Mouse (Mus musculus) CH12.LX (cell line): ENCODE data around the gene Gemin6. TPM values are rescaled to one million over a fixed set of nuclear protein-coding genes. Genes with fewer than 3 reads are reported as not detected.
A peak's percentile ranks its signal among the peaks of the same experiment; 100 is the strongest.
"Not testable (repeated sequence)": the region's sequence is repeated elsewhere in the genome, so short reads cannot be mapped to it uniquely, and the experiment has no call there.

Experiments
- DNase-seq: peaks from one replicate; pipeline ENCODE4 v3.0.0-alpha.2; 2013; ENCODE audit errors: extremely low read depth
- H3K27ac ChIP-seq: 2 replicates; pipeline ENCODE4 v1.5.1; 2012; ENCODE audit warnings: low read depth, mild to moderate bottlenecking, control low read depth, moderate library complexity; ENCODE audit not compliant: insufficient read depth
- H3K27me3 ChIP-seq: replicated peaks from 2 replicates; pipeline ENCODE3; 2012; ENCODE audit warnings: inconsistent platforms
- H3K36me3 ChIP-seq, 2 experiments: replicated peaks in 1 of 2; 2 replicates each; pipeline versions ENCODE3 to v1.6.1; 2012; ENCODE audit warnings: inconsistent platforms in 1 of 2, low read length in 1 of 2, mild to moderate bottlenecking in 1 of 2, mixed read lengths in 1 of 2, moderate library complexity in 1 of 2; ENCODE audit not compliant: control insufficient read depth in 1 of 2, insufficient read depth in 1 of 2
- H3K4me1 ChIP-seq, 2 experiments: 2 replicates each; pipeline ENCODE4 v1.6.1; 2012; ENCODE audit warnings: inconsistent platforms in 1 of 2, moderate library complexity in 1 of 2; ENCODE audit not compliant: insufficient read depth in 2 of 2, control insufficient read depth in 1 of 2
- H3K4me2 ChIP-seq: 2 replicates; pipeline ENCODE4 v1.6.1; 2012; ENCODE audit warnings: low read depth, mild to moderate bottlenecking, control low read depth; ENCODE audit not compliant: poor library complexity, insufficient read depth, severe bottlenecking
- H3K4me3 ChIP-seq, 3 experiments: fragments of 150-350 bp in 1 of 3; sonication (generic) in 1 of 3; replicated peaks in 1 of 3; 2 replicates each; pipeline versions ENCODE3 to v1.5.1; 2011 to 2012; ENCODE audit warnings: low read depth in 2 of 3, low read length in 2 of 3, mild to moderate bottlenecking in 2 of 3, moderate library complexity in 2 of 3, control low read depth in 1 of 3, improper control_type of control experiment in 1 of 3, inconsistent platforms in 1 of 3, mixed read lengths in 1 of 3; ENCODE audit not compliant: poor library complexity in 1 of 3
- H3K79me2 ChIP-seq: replicated peaks from 2 replicates; pipeline ENCODE4 v1.6.1; 2012; ENCODE audit warnings: mild to moderate bottlenecking, moderate library complexity; ENCODE audit not compliant: control insufficient read depth, poor library complexity, insufficient read depth, severe bottlenecking; ENCODE audit errors: extremely low read depth
- H3K9ac ChIP-seq: 2 replicates; pipeline ENCODE4 v1.6.1; 2012; ENCODE audit warnings: low read depth, mild to moderate bottlenecking, control low read depth, moderate library complexity; ENCODE audit not compliant: insufficient read depth
- H3K9me3 ChIP-seq: replicated peaks from 2 replicates; pipeline ENCODE3; 2012; ENCODE audit warnings: low read length, inconsistent platforms, mixed read lengths
- CHD1 ChIP-seq: IDR thresholded peaks from 2 replicates; pipeline ENCODE4 v1.6.1; 2012; ENCODE audit warnings: low read depth, low read length, improper control_type of control experiment, inconsistent platforms
- EP300 ChIP-seq: IDR thresholded peaks from 2 replicates; pipeline ENCODE4 v1.6.1; 2011; ENCODE audit warnings: low read length, improper control_type of control experiment
- HCFC1 ChIP-seq: IDR thresholded peaks from 2 replicates; pipeline ENCODE4 v1.6.1; 2012; ENCODE audit warnings: low read depth, mild to moderate bottlenecking, inconsistent platforms, low read length, improper control_type of control experiment
- IRF4 ChIP-seq: IDR thresholded peaks from 2 replicates; pipeline ENCODE4 v1.6.1; 2014; ENCODE audit warnings: low read depth, mild to moderate bottlenecking, inconsistent platforms, low read length, improper control_type of control experiment
- JUN ChIP-seq: IDR thresholded peaks from 2 replicates; pipeline ENCODE4 v1.6.1; 2011; ENCODE audit warnings: low read depth, mild to moderate bottlenecking, low read length, improper control_type of control experiment, moderate library complexity; ENCODE audit not compliant: insufficient read depth
- KAT2A ChIP-seq: IDR thresholded peaks from 2 replicates; pipeline ENCODE4 v1.6.1; 2012; ENCODE audit warnings: low read length, improper control_type of control experiment, inconsistent platforms; ENCODE audit not compliant: insufficient replicate concordance
- MAFK ChIP-seq: IDR thresholded peaks from 2 replicates; pipeline ENCODE4 v1.6.1; 2011; ENCODE audit warnings: low read length, improper control_type of control experiment; ENCODE audit not compliant: insufficient replicate concordance
- MAX ChIP-seq: IDR thresholded peaks from 2 replicates; pipeline ENCODE4 v1.6.1; 2011; ENCODE audit warnings: low read length, improper control_type of control experiment
- PAX5 ChIP-seq: IDR thresholded peaks from 2 replicates; pipeline ENCODE4 v1.6.1; 2012; ENCODE audit warnings: low read length, inconsistent platforms, mixed read lengths
- RAD21 ChIP-seq: IDR thresholded peaks from 2 replicates; pipeline ENCODE4 v1.6.1; 2011; ENCODE audit warnings: low read depth, mild to moderate bottlenecking, low read length, improper control_type of control experiment, moderate library complexity
- TBP ChIP-seq: conservative IDR thresholded peaks from 2 replicates; pipeline ENCODE4 v1.6.1; 2011; ENCODE audit warnings: low read depth, low read length, improper control_type of control experiment
- ZMIZ1 ChIP-seq: IDR thresholded peaks from 2 replicates; pipeline ENCODE4 v1.6.1; 2012; ENCODE audit warnings: low read depth, mild to moderate bottlenecking, inconsistent platforms, low read length, improper control_type of control experiment
- ZNF384 ChIP-seq: IDR thresholded peaks from 2 replicates; pipeline ENCODE4 v1.6.1; 2012; ENCODE audit warnings: low read depth, low read length, improper control_type of control experiment, inconsistent platforms
- dilution Hi-C: fragments of 300-500 bp; cut with MboI; formaldehyde crosslinking; loops from 2 replicates; pipeline ENCODE4 v1.14.3; 2020; ENCODE audit warnings: low sequenced_read_pairs; ENCODE audit not compliant: extremely low pct_unique_long_range_greater_than_20kb, extremely low pct_ligation_motif_present
- in situ Hi-C: fragments of 300-500 bp; cut with MboI; formaldehyde crosslinking; loops from 3 replicates; pipeline ENCODE4 v1.14.3; 2019; ENCODE audit warnings: low sequenced_read_pairs, low pct_ligation_motif_present, low pct_unique_long_range_greater_than_20kb, mixed read lengths
- polyA plus RNA-seq: library from polyadenylated mRNA; unstranded; fragments of >175 nt; gene quantifications from 2 replicates; pipeline ENCODE4 v1.2.1, GENCODE M21; 2012; ENCODE audit warnings: low read depth; ENCODE audit not compliant: insufficient read length
- total RNA-seq, 2 experiments: library from RNA; depleted of rRNA; stranded (reverse); fragments of 300-350 nt in 1 of 2; fragments of >200 nt in 1 of 2; gene quantifications; 2 replicates each; pipeline ENCODE4 v1.2.3; 2012 to 2014

The Gemin6 gene
- total and polyA plus RNA-seq, 3 experiments, result 65.6 to 120 (median 66.0) TPM

DNA sequence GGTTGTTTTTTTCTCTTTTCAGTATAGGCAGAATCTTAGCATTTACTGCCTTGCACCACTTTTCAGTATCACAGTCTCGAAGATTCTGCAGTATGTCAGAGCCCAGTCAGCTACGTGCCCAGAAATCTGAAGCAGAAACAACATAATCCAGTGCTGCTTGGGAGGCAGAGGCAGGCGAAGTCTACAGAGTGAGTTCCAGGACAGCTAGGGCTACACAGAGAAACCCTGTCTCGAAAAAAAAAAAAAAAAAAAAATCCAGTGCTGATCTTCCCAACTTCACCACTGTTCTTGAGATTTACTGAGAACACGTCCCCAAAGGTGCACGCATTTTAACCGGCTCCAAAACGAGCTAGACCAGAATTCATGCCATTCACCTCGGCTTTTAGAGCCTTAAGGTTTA is 412 bp upstream of the Gemin6 start:
- TF ChIP-seq KAT2A (no peak), ZNF384 (0 out of 2 replicates have a peak, but pooled peaks have one; percentile 3)
- TF ChIP-seq, all 38 proteins: peak for 1

DNA sequence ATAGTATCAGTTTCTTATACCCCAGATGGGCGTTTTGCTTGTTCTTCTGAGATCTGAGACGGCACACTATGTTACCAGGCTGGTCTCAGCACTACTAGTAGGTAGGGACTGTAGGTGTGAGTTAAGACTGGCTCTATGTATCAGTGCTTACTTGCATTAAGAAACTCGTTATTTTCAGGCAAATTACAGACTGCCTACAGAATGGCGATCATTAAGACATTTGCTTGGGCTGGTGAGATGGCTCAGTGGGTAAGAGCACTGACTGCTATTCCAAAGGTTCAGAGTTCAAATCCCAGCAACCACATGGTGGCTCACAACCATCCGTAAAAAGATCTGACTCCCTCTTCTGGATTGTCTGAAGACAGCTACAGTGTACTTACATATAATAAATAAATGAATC is 901 bp downstream of the Gemin6 start:
- H3K9me3 ChIP-seq, in situ Hi-C loops, dilution Hi-C loops, H3K27ac ChIP-seq, H3K27me3 ChIP-seq: not testable (repeated sequence)
- H3K4me1 ChIP-seq, result peaks cover 5 to 49% of the 10 kb centered on the region in 2 experiments; a peak in 3 of 4 replicates
- TF ChIP-seq TBP, result peak; percentile 96
- peak overlapping the region; percentile 94 for H3K4me2 ChIP-seq
- H3K9ac ChIP-seq, result peak overlapping the region; percentile 99
- peaks cover 12% of the 10 kb centered on the region for H3K79me2 ChIP-seq
- H3K4me3 ChIP-seq, result peak overlapping the region; percentile 63 to 86 (median 64)
- peak; percentile 48 for DNase-seq
- H3K36me3 ChIP-seq, result peaks cover 9 to 21% of the 10 kb centered on the region in 2 experiments

More for the DNA sequence above, 412 bp upstream of the Gemin6 start:
- Histone ChIP-seq H3K79me2 (peaks cover 12% of the 10 kb centered on the region), H3K4me3 (peak overlapping the region; percentile 63 to 86 (median 64)), H3K36me3 (peaks cover 9 to 14% of the 10 kb centered on the region in 2 experiments), H3K4me1 (peaks cover 5 to 42% of the 10 kb centered on the region in 2 experiments; a peak in 3 of 4 replicates), H3K27ac (no peak overlapping the region; the same call in 1 of the 2 replicates), H3K9ac (peak overlapping the region; percentile 99), H3K9me3 (no peaks in the 10 kb centered on the region), H3K27me3 (no peaks in the 10 kb centered on the region), H3K4me2 (peak overlapping the region; percentile 85)
- DNase-seq, result no peak
- dilution Hi-C loops (no loop called here), in situ Hi-C loops (no loop called here)

DNA sequence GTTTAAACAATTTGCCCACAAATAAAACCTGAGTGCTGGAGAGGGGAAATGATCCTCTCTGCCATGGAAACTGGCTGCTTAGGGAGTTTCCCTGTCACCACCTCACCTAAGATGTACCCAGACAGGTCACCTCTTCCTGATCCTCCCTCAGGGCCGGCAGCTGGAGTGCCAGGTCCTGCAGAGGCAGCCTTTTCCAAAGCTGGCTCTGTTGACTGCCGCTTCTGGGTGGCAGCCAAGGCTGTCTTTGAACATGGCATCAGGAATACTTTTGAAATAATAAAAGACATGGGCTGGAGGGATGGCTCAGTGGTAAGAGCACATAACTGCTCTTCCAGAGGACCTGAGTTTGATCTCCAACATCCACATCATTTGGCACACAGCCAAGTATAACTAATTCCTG is 5.2 kb downstream of the Gemin6 start:
- Histone ChIP-seq H3K4me1 (peaks cover 2 to 50% of the 10 kb centered on the region in 2 experiments; a peak in 3 of 4 replicates), H3K9me3 (no peaks in the 10 kb centered on the region), H3K4me2 (no peak overlapping the region), H3K79me2 (peaks cover 11% of the 10 kb centered on the region), H3K27ac (no peak overlapping the region), H3K9ac (no peak overlapping the region), H3K36me3 (peaks cover 11 to 48% of the 10 kb centered on the region in 2 experiments), H3K4me3 (no peak overlapping the region), H3K27me3 (no peaks in the 10 kb centered on the region)
- dilution Hi-C loops (no loop called here), in situ Hi-C loops (no loop called here)
- DNase-seq, result no peak
- TF ChIP-seq HCFC1 (no peak), EP300 (peak; percentile 16; the same call in 1 of the 2 replicates)

DNA sequence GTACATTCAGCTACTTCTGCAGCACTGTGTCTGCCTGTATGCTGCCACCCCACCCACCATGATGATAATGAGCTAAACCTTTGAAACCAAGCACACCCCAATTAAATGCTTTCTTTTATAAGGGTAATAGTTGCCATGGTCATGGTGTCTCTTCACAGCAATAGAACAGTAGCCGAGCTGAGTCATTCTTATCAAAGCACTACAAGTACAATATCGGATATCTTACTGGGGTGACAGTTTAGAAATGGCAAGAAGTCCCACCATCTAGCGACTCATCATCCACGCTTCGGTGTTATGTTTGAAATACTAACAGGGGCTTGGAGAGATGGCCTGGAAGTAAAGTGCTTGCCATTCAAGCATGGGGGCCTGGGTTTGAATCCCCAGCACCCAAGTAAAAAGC is 9.6 kb downstream of the Gemin6 start:
- TF ChIP-seq EP300 (no peak), ZNF384 (no peak), ZMIZ1 (no peak), MAFK (no peak), CHD1 (no peak), PAX5 (no peak), JUN (no peak), IRF4 (no peak), RAD21 (no peak), KAT2A (no peak), MAX (no peak)
- Histone ChIP-seq H3K4me1 (peaks cover 2 to 70% of the 10 kb centered on the region in 2 experiments; a peak in 3 of 4 replicates), H3K27me3 (no peaks in the 10 kb centered on the region), H3K79me2 (no peaks in the 10 kb centered on the region), H3K36me3 (peaks cover 8 to 47% of the 10 kb centered on the region in 2 experiments), H3K4me2 (no peak overlapping the region), H3K9ac (no peak overlapping the region), H3K9me3 (no peaks in the 10 kb centered on the region), H3K4me3 (no peak overlapping the region), H3K27ac (no peak overlapping the region)
- dilution Hi-C loops (no loop called here), in situ Hi-C loops (no loop called here)
- DNase-seq, result no peak
